Mouse (Mus musculus) T-helper 1 cell (primary cell): ENCODE data around the gene Igsf9.

Experiments
- in situ Hi-C: fragments of 300-600 bp; cut with MboI, MseI; formaldehyde crosslinking; loops from one replicate; pipeline ENCODE4 v1.15.1; 2025; ENCODE audit warnings: high pct_unique_total_duplicates

The Igsf9 gene

DNA sequence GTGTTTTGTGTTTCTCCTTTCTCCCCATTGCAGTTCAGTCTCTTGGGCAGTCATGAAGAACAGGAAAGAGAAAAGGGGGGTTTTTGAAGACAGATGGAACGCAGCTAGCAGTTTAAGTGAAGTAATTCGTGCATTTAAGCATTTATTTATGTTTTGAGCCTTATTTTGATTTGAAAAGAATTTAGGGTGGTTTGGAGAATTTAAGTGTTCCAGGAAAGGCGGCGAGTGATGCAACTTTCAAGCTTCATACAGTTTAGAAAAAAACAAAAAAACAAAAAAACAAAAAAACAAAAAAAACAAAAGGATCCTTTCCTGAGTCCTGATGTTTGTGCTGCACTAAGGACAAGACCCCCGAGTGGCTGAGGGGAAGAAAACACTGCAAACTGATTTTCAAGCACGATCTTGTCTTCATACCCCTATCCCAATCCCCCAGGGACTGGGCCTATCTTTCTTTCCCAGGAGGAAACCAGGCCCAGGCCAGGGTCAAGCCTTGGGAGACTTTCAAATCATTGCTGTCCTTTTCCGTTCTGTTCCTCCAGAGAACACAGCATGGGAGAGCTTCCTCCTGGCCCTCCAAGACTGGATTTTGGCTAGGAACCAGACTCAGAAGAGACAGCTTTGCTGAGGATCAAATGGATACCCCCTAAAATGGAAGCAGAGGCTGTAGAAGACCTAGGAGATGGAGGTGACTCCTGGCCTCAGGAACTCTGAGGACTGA, 33.1 kb downstream of the Igsf9 start:
- in situ Hi-C loops, result no loop called here

DNA sequence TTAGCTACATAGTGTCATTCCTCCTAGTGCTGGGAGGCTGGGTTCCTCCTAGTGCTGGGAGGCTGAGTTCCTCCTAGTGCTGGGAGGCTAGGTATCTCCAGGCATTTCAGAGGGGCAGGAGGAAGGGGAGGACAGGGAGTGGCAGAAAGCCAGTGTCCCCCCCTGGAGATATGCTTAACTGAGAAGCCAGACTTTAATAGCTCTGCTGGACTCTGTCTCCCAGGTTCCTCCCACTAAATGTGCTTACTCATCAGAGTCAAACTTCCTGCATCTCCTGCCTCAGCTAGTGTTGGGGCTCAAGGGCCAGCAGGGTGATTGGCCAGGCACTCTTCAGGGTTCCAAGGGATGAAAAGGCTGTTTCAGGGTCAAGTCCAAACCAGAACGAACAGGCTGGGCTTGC, 33.8 kb downstream of the Igsf9 start:
- in situ Hi-C loops, result no loop called here

DNA sequence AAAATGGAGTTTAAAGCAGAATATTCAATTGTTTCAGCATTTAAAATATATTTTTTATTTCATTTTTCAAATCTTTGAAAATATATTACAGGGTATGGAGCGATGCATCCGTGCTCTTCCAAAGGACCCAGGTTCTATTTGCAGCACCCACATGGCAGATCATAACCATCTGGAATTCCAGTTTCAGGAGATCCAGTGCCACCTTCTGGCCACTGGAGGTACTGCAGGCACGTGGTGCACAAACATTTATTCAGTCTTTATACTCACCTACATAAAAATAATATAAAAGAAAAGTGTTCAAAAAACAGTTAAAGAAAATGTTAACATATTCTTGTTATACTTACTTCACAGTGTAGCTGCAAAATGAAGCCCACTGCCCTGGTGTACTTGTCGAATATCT, 36.4 kb downstream of the Igsf9 start:
- in situ Hi-C loops, result no loop called here

DNA sequence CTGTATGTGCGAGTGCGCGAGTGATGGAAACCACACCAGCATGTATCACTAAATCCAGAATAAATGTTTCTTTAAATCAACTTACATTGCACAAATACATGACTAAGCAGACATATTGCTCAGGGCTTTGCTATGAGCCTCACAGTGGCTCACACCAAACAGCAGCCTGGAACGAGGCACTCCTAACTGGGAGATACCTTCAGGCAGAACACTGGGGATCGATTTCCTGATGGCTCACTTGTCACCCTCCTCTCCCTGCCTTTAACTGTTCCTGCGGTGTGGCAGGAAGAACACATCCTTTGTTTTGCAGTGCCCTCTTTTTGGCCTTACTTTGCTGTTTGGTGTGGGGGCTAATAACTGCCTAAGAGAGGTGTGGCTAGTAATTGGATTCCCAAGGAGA, 38.1 kb downstream of the Igsf9 start:
- in situ Hi-C loops, result no loop called here

DNA sequence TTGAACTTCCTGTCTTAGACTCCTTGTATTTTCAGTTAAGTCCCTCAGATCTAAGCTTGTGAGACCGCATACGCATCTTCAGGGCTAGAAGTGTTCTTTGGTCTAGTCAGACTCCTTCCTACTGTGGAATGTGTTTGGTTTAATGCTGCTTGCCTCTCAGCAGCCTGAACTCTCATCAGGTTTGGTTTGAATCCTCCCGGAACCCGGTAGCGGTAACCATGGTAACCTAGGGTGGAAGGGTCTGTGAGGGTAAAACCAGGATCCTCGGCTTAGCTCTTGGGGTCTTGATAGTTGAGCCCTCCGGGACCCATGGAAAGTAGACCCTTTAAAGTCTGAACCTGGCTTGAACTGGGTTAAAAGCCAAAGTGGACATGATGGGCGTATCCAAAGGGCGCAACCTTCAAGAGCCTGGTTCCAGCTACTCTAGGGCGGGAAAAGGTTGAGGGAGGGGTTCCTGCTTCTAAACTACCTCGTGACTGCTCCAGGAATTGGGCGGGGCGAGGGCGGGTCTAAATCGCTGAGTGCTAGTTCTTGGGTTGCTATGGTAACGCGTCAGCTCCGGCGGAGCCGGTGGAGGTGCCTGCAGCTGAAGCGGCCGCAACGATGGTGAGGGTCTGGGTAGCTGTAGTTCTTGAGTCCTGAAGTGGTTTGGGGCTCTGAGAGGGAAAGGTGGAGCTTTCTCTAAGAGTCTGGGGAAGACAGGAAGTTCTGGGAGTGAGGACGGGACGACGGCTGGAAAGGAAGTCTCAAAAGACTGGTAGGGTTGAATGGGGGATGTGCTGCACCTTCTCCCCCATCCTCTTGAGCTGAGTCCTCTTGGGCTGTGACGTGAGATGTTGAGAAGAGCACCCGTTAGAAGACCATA, 39.2 kb downstream of the Igsf9 start, which contains the start of gene Cfap45:
Gene Cfap45 (plus strand): TSS at position 226 of the 865 bp plus-strand sequence.
- in situ Hi-C loops, result no loop called here

DNA sequence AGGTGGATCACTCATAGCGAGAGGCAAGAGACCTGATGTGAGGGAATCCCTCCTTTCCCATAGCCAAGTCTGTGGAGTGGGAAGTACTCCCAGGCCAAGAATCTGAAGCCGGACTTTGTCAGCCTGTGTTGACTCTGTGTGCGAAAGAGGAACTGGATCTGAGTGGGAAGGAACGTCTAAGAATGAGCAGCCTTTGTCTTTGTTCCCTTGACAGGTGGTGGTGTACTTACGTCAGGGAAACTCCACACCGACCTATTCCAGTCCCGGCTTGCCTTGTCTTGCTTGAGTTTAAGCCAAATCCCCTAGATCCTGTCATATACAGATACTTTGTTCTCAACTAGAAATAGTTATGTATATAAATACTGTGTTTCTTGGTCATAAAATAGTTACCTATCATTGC, 40.9 kb downstream of the Igsf9 start:
- in situ Hi-C loops, result no loop called here

DNA sequence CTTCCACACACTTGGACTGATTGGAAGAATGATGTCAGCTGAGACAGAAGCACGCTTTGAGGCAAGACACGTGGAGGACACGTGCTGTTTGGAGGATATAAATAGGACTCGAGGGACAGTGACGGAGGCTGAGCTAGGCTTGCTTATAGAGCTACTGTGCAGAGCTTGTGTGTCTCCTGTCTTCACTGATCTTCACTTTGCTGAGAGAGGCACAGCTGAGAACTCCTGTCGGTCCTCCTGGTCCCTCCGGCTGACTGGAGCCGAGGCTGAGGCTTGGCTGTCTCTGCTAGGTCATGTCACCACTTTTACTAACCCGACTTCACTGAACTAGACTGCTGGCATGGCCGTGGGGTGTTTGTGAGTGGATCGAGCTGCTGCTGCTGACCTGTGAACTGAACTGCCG, 42.1 kb downstream of the Igsf9 start:
- in situ Hi-C loops, result no loop called here

DNA sequence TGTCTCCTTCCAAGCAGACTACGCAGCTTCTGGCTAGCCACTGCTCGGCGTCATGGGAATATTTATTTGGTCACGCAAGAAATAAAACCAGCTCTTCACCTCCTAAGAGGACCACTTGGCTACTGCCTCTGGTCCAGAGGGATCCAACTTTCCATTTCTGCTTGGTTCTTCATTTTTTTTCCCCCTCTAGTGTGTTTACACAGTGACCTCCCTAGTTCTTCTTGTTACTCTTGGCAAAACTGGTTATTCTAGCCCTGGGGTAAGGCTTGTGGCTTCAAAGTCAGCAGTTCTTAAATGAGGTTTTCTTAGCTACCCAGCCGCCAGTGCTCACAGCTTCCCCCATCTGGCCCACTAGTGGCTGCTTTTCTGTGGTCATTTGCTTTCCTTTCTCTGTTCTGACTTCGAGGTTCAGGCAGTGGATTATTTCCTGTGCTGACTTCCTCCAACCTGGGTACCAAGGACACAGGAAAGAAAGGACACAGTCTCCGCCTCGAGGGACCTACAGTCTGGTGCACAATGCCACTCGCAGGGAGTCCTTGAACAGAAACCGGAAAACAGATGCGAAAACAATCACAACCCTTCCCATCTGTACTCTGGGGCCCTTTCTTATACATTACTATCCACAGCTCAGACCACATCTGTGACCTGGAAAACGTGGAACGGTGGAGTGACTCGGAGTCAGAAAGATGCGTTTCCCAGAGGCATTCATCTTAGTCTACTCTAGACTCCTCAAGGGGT, 43.6 kb downstream of the Igsf9 start:
- in situ Hi-C loops, result loop anchor here (5.0 kb wide), 1 partner anchor 107 kb away; the partner anchor contains the start of gene Dusp23

DNA sequence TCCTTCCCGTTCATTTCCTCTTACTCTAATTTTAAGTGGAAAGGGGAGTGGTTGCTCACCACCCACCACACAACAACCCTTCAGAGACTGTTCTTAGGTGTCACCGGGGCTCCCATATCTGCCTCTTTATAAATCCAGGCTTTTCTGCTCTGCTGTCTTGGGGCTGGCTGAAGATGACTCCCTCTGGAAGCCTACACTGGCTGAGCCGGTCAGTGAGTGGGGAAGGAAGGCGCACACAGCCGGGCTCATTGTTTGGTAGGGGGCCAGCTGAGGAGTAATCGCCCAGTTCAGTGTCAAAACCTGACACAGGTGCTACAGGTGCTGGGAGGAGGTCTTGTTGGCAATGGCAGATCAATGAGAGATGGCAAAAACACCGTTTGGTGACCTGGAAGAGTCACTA, 44.4 kb downstream of the Igsf9 start:
- in situ Hi-C loops, result loop anchor here (5.0 kb wide), 1 partner anchor 106 kb away; the partner anchor contains the start of gene Dusp23

DNA sequence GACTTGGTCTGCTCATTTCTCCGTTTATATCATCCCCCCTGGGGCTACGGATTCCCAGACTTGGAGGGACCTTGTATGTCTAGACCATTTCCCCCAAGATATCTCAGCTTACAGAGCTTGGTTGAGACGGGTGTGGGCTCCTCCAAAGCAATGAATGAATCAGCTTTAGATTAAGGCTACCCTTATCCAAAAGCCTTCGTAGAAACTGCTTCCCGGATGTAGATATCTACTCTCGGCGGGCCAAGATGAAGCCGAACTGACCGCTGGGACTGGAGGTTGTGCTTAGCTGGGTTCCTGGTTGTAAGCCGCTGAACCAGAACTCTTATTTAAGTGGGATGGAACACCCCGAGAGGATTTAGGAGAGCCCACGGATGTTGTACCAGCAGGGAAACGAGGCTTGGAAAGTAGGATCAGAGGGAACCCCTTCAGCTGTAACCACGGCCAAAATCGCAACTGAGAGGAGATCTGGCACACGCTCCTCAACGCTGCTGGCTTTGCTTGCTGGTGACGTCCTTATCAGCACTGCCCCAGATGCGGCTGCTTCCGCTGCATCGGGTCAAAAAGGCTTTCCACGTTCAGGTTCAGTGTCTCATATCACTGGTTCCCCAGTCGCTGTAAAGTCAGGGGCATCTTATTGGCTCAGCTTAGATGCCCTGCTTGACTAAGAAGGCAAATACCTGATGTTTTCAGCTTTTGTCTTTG, 44.9 kb downstream of the Igsf9 start:
- in situ Hi-C loops, result loop anchor here (5.0 kb wide), 1 partner anchor 106 kb away; the partner anchor contains the start of gene Dusp23

DNA sequence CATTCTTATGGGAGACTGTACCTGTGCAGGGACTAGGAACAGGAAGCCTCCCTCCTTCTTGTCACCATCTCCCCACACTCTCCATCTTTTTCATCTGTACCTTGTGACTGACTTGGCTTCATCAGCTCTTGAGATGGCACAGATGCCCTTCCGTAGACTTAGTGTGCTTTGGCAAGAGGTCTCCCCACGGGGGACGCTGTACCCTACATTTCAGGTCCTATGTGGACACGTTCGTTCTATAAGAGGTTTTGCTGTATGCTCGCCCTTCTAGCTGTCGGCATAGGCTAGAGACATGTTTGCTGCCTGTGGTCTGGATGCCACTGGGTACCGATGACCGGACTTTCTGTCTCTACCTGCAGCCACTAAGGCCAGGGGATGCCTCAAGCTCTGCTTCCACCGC, 45.8 kb downstream of the Igsf9 start:
- in situ Hi-C loops, result loop anchor here (5.0 kb wide), 1 partner anchor 105 kb away; the partner anchor contains the start of gene Dusp23

DNA sequence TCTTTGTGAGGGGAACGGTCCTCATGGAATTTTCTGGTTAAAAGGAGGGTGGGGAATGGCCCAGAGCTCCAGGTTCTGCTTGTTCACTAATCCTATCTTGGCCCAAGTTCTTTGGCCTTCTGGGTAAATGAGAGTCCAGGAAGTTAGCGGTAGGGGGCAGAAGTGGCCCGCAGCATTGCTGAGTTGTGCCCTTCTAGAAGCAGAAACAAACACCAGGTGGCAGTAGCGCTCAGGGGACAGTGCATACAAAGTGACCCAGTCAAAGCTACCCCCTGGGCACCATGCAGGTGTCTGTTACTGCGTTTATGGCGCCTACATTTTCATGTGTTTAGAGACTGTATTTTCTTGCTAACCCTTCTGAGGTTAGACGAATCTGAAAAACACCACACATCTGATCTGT, 47.1 kb downstream of the Igsf9 start:
- in situ Hi-C loops, result loop anchor here (5.0 kb wide), 1 partner anchor 104 kb away; the partner anchor contains the start of gene Dusp23

DNA sequence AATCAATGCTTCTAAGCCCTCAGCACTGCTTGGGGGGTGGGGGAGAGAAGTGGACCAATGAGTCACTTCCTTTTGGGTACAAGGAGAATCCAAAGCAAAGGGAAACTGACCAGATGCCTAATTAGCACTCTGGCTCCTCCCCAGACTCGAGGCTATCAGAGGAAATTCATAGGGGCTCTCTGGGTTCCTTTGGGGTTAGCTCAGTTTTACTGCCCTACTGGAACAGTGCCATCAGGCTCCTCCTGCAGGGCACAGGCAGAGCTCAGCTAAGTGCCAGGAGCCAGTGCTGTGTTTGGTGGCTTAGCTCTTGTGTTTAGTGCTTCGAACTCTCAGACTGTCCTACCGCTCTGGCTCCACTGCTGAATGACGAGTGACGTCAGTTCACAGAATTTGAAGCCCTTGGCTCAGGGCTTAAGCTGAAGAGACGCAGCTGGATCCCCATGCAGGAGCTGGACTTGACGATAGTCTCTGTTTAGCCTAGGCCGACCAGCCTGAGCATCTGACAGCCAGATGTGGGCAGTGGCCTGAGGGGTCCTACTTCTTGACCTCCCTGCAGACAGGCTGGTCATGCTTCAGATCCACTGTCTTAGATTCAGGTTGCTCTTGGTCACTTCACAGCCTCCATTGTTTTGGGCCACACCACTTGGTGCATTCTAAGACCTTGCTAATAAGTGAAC, 49.1 kb downstream of the Igsf9 start:
- in situ Hi-C loops, result no loop called here

DNA sequence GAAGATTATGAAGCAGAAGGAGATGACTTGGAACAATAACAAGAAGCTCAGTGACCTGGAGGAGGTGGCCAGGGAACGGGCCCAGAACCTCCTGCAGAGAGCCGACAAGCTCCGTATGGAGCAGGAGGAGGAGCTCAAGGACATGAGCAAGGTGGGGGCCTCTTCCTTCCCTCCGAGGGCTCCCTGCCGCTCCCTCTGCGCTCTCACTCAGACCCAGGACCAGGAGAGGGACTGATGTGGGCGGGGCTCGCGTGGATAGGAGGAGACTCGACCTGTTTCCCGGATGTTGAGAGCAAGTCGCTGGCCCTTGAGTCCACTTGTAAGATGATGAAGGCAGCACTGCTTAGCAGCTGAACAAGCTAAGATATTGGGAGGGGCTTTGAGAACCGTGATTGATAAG, 51.0 kb downstream of the Igsf9 start:
- in situ Hi-C loops, result no loop called here

DNA sequence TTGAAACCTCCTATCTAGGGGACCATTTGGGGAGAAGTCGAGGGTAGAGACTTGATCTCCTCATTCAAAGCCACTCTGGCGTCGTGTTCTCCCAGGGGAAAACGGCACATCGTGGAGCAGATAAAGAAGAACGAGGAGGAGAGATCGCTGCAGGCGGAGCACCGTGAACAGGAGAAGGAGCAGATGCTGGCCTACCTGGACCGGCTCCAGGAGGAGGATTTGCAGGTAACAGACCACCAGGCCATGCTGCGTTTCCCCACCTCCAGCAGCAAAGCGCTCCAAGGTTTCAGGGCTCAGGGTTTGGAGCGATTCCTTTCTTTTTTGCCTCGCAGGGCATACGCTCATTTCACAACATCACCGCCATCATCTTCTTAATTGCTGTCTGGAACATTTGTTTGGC, 53.5 kb downstream of the Igsf9 start:
- in situ Hi-C loops, result no loop called here

DNA sequence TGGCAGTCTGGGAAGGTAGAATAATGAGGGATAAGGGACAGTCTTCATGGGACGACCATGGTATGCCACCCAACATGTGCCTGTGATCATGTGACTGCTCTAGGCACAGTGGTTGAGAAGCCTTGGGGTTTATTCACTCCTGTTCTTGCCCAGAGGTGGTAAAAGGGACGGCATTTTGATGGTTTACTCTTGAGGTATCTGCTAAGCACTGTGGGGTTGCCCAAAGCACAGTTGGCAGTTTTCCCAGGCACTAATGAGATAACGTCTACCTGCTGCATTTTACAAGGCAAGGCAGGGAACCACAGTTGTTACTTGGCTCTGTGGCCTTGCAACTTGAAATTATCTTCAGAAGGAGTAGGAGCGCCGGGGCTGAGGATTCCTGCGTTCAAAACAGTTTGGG, 58.2 kb downstream of the Igsf9 start:
- in situ Hi-C loops, result no loop called here

DNA sequence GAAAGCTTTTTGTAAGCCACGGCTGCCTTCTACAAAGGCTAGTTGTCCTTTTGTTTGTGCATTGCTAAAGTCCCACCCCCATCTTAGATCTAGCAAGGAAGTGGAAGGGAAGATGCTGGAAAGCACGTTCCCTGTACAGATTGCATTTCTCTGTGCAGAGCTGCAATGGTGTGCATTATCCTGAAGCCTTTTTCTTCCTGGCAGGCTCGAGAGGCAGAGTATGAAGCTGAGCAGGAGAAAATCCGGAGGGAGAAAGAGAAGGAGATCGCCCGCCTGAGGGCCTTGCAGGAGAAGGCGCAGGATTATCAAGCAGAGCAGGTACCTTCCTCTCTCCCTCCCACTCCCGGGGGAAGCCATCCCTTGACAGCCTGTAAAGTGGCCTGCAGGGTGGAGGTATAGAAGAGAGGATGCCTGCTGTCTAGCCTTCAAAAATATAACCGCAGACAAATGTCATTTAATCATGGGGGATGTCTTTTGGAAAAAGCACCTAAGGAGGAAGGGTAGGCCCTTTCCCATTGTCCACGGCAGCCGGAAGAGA, 58.8 kb downstream of the Igsf9 start:
- in situ Hi-C loops, result no loop called here

DNA sequence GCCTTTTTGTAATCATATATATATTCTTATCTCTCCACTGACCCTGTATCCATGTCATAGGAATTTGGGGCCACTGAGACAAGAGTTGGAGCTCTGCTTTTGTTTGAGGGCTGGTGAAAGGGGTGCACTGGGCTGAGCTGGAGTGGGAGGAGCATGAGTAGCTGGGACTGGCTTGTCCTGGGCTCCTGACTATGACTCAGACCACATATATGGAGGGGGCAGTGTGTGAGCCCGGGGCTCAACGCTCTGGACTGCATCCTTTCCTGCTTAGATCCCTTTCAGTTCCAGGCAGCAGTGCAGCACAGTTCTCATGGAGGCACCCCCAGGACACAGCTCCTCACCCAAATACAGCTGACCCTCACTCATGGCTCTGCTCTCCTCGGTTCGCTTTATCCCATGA, 64.5 kb downstream of the Igsf9 start:
- in situ Hi-C loops, result no loop called here
